Mouse (Mus musculus) lung, postnatal 36 days (tissue): ENCODE data around the gene Cdh8.

Source experiments
- DNase-seq: peaks from one replicate; pipeline ENCODE4 v3.0.0; 2022; ENCODE audit warnings: mixed read lengths

Gene Cdh8

GRCm38 (mm10) chr8:99415966-99416781 lies at the start of gene Cdh8:
TSS of gene Cdh8 (minus strand) at chr8:99416471.
- no peak for DNase-seq

- DNase-seq, result no peak
Observed at GRCm38 (mm10) chr8:99446506-99446905, 30.2 kb upstream of the Cdh8 start.

DNA sequence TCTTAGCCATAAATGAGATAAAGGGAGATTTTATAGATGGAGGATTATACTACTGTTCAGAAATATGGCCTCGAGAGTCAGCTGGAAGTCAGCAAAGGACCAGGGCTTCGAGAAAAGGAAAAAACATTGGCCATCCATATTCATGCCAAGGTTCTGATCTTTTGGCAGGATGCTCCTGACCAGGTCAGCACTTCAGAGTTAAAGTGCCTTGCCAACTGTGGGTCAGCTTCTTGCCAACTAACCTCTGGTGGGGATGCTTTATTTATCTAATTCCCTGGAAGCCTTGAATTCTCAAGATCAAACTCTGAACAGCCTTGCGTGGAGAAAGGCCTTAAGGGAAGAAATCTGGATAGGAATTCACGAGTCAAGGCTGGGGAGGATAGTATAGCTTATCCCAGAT lies 9.6 kb upstream of the Cdh8 start:
- no peak for DNase-seq

DNA sequence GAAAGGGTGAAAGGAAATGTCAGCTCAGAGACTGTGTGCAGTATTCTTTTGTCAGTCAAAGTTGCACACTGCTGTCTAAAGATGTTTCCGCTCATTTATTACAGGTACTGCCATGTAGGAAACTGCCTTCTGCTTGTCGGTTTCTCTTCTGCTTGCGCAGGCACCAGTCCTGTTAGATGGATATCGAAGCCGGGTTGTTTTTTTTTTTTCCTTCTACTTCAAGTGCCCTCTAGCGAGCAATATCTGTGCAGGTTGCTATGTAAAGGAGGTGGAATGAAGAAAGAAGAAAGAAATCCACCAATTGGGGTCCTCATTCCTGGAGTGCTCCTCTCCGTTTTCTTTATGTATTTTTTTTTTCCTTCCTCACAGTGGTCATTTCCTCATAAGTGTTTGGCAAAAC lies 5.2 kb upstream of the Cdh8 start:
- DNase-seq, result no peak

DNA sequence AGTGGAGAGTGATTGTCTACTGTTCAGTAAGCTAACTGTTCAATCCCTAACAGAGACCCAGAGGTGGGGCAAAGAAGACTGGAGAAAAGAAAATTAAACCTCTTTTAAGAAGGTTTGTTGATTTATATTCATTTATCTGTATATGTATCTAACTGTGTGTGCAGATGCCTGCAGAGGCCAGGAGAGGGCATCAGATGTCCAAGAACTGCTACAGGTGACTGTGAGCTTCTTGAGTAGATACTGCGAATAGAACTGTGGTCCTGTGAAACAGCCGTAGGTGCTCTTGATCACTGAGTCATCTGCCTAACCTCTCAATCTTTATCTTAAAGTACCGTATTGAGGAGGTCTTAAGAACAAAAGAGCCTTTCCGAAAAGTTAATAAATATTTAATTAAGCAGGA lies 3.5 kb upstream of the Cdh8 start:
- no peak for DNase-seq

GRCm38 (mm10) chr8:99417456-99417855 lies 1.2 kb upstream of the Cdh8 start:
- DNase-seq, result no peak

- no peak for DNase-seq
Observed at GRCm38 (mm10) chr8:99415076-99415965, 950 bp downstream of the Cdh8 start.

DNA sequence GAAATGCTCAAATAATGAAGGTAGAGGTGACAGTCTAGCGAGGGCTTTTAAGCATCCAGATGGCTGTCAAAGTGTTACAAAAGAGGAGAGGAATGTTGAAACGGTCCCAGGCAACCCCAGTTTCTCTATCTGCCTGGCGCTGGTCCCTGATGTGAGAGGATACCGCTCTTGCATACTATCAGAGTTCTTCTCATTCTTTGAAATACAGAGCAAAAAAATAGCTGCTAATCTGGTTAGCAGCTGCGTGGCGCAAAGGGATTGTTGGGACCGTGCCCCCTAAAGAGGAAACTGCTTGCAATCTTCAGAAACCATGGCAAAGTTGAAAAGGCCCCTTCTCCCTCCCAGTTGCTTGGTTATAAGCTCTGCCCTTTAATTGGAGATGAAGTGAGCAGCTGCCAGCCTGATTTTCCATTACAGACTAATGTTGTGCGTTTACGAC lies 1.8 kb downstream of the Cdh8 start:
- DNase-seq, result no peak

DNA sequence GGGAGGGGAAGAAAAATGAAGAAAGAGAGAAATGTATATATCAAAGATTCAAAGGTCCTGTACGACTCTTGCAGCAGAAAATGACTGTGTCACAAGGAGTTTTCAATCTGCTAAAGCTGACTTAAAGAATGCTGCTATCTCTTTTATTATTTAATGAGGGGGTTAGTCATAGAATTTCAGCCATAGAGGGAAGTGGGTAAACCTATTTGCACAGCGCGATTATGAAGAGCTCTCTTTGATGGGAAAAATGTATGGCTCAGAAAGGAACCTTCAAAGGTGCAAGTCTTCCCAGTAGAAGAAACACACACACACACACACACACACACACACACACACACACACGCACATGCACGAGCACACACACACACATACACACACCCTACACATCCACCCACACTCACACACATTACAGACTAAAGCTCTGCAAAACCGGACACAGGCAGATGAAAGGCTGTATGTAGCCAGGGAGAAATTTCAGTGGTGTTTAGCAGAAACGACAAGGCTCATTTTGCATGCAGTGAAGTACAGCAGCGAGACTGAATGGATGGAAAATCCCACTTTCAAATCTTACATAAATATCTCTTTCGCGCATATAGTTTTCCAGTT lies 2.3 kb downstream of the Cdh8 start:
- no peak for DNase-seq

DNA sequence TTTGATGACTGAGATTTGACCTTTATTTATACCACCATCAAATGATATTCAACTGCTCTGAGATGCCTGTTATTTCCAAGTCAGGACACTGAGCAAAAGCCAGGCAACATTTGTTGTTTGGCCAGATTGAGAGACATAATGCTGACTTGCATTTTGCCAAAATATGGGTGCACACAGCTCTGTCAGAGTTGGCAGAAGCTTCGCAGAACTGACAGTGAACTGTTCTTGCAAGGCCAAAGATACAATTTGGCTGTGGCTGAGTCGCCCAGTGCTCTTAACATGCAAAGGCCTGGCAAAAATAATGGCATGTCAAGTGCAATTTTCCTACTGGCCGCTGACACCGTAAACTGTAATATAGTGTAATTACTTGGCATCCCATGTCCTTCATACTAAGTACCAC lies 22.4 kb downstream of the Cdh8 start:
- no peak for DNase-seq

DNA sequence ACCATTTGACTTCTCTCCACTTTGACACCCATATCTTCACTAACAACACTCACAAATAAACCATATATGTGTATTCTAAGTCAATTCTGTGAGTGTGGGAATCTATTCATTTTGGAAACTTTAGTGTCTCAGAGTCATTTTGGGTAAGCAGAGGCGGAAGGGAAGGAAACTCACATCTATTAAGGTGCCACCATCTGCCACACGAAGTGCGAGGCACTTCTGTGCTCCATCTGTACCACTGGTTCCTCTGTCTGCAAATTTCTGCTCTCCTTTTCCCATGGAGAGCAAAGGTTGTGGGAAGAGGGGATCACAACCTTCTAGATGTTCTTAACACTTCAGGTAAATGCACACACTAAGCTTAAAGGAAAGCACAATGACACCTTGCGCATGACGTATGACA lies 46.2 kb downstream of the Cdh8 start:
- no peak for DNase-seq

- no peak for DNase-seq
Observed at GRCm38 (mm10) chr8:99369166-99369565, 47.1 kb downstream of the Cdh8 start.

DNA sequence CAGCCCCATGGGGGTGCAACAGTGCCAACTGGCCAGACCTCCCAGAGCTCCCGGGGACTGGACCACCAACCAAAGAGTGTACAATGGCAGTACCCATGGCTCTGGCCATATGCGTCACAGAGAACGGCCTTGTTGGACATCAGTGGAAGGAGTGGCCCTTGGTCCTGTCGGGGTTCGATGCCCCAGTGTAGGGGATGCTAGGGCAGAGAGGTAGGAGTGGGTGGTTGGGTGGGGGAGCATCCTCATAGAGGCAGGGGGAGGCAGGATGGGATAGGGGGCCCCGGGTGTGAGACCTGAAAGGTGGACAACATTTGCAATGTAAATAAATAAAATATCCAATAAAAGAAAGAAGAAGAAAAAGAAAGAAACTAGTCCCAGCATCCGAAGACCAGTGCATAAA lies 47.8 kb downstream of the Cdh8 start:
- no peak for DNase-seq

- no peak for DNase-seq
Observed at GRCm38 (mm10) chr8:99353923-99354322, 62.3 kb downstream of the Cdh8 start.

GRCm38 (mm10) chr8:99353221-99353620 lies 63.0 kb downstream of the Cdh8 start:
- DNase-seq, result no peak

GRCm38 (mm10) chr8:99349456-99349855 lies 66.8 kb downstream of the Cdh8 start:
- no peak for DNase-seq

DNA sequence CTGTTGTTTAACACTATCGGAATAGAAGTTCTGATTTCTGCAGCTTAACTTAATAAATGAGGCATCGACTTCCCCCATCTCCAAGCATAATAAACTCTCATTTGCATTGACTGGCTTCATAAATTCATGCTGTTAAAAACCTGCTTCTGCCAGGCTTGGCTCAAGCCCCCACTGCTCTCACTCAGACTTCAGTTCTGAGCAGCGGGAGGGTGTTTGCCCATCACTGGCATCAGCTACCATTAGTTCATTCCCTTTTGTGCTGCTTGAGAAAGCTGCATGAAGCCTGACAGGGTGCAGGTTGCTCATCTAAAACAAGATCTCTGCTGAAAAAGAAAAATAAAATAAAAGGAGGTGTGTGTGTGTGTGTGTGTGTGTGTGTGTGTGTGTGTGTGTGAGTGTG lies 67.7 kb downstream of the Cdh8 start:
- DNase-seq, result no peak

GRCm38 (mm10) chr8:99339310-99339709 lies 77.0 kb downstream of the Cdh8 start:
- DNase-seq, result no peak

DNA sequence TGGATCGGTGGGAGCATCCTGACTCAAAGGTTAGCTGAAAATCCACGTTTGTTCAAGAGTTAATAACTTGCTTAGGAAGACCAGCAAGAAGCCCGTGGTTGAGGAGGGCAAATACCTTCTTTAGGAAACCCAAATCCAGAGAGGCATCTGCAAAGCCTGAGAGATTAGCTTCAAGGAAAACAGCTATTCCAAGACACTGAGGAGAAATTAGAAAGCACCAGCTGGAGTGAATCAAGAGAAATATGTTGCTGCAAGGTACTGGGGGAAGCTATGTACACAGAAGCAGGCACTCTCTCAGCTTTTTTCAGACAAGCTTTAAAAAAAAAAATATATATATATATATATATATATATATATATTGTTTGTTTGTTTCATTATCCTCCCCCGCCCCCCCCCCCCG lies 88.7 kb downstream of the Cdh8 start:
- no peak for DNase-seq

DNA sequence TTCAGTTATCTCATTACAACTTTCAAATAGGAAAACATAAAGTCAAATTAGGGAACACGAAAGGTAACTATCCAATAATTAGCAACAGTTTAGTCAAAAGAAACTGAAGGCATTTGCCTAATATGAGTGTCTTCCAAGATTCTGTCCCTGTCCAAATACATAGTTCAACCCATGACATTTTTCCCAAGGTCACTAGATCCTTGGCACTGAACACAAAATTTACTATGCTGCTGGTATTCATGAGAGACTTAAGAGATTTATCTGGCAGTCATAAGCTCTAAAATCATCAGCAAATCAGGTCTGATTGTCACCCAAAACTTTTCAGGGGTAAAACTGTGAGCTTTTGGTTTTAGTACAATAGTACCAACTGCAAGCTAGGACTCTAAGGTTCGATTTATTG lies 101.7 kb downstream of the Cdh8 start:
- DNase-seq, result no peak

- DNase-seq, result no peak
Observed at GRCm38 (mm10) chr8:99304184-99304583, 112.1 kb downstream of the Cdh8 start.

GRCm38 (mm10) chr8:99290201-99290600 lies 126.1 kb downstream of the Cdh8 start:
- no peak for DNase-seq

DNA sequence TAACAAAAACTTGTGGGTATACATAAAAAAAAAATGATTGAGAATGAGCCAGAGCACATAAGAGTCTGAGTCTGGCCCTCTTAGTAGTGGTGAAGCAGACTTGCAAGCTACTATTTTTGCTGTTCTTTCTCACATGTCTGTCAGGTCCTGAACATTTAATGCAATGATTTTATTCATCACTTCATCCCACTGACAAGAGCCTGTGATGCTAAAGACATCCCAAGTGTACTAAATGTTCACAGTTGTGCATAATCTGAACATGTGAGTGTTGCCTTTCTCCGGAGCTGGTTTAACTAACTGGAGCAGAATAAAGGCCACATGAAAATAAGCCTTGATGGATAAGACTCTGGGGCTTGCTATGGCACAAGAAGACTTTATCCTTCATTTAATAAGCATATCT lies 131.2 kb downstream of the Cdh8 start:
- no peak for DNase-seq

- DNase-seq, result no peak
Observed at GRCm38 (mm10) chr8:99280375-99280774, 135.9 kb downstream of the Cdh8 start.
